Mouse (Mus musculus): ENCODE results near the gene Epb41l4b.

DNA sequence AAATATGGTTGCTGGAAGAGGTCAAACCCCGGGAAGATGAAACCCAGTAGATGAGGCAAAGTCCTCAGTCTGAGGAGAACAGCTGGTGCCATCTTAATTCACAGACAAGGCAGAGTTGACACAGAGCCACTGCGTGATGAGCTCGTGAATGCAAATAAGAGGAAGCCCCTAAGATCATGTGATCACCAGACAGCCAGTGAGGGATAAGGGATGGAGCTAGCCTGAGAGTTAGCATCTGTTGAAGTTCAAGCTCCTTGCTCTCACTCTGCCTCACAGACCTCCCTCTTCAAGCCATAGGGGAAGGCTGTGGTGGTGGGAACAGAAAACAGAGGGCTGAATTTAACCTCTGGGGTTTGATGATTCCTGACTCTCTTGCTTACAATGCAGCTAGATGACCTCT, 22.4 kb upstream of the Epb41l4b start:
- TF ChIP-seq CTCF (IDR thresholded peaks at IDR 0.05; ENCODE audit: low read depth, low read length), result no peak
- TF ChIP-seq POLR2A (IDR thresholded peaks at IDR 0.05; ENCODE audit: insufficient read depth, low read length), result no peak

All from ES-Bruce4 (cell line).